Mouse (Mus musculus) cerebellum, adult 2 months (tissue): ENCODE measurements around the gene Coq9. TPM values are rescaled to one million over a fixed set of nuclear protein-coding genes. Genes with fewer than 3 reads are reported as not detected.
A peak's percentile ranks its signal among the peaks of the same experiment; 100 is the strongest.

Source experiments
- DNase-seq, 2 experiments: peaks; one replicate each; pipeline ENCODE4 v3.0.0; 2021
- H3K27ac ChIP-seq: fragments of 200-500 bp; 2 replicates; pipeline ENCODE4 v1.5.1; 2012; ENCODE audit warnings: low read length, control low read depth, inconsistent platforms; ENCODE audit not compliant: insufficient read depth
- H3K27me3 ChIP-seq: fragments of 200-500 bp; 2 replicates; pipeline ENCODE4 v1.6.1; 2012; ENCODE audit warnings: inconsistent platforms, mild to moderate bottlenecking, low read length, moderate library complexity; ENCODE audit not compliant: control insufficient read depth, insufficient read depth
- H3K4me1 ChIP-seq: fragments of 200-500 bp; 2 replicates; pipeline ENCODE4 v1.6.1; 2011; ENCODE audit warnings: low read length; ENCODE audit not compliant: control insufficient read depth, insufficient read depth
- H3K4me3 ChIP-seq: fragments of 200-500 bp; replicated peaks from 2 replicates; pipeline ENCODE3; 2011; ENCODE audit warnings: mild to moderate bottlenecking, low read depth, low read length, control low read depth; ENCODE audit not compliant: insufficient read depth
- CTCF ChIP-seq: fragments of 200-500 bp; IDR thresholded peaks from 2 replicates; pipeline ENCODE4 v1.5.1; 2011; ENCODE audit warnings: low read depth, mild to moderate bottlenecking, control low read depth, low read length, moderate library complexity, borderline replicate concordance; ENCODE audit not compliant: insufficient read depth
- POLR2A ChIP-seq: fragments of 200-500 bp; IDR thresholded peaks from 2 replicates; pipeline ENCODE4 v1.6.1; 2011; ENCODE audit warnings: low read length, control low read depth, borderline replicate concordance; ENCODE audit not compliant: insufficient read depth
- WGBS: fragments of 180-500 bp; shearing (Covaris S2); methylation state at CpG from one replicate; pipeline ENCODE4 v1.1.7; 2018; 5-methylcytosine and 5-hydroxymethylcytosine counted together
- polyA plus RNA-seq: library from polyadenylated mRNA; depleted of rRNA; stranded (reverse); fragments of >200 nt; gene quantifications from 2 replicates; pipeline ENCODE4 v1.2.3, GENCODE M21; 2012

Gene Coq9
- polyA plus RNA-seq, 1 experiment, result 155 TPM

GRCm38 (mm10) chr8:94869146-94869545 lies 31.0 kb downstream of the Coq9 start:
- WGBS, result 32% methylated on average over 7 of the region's 7 CpGs
- no peaks in the 10 kb centered on the region for H3K27me3 ChIP-seq
- H3K27ac ChIP-seq, result no peak overlapping the region
- no peak for DNase-seq
- TF ChIP-seq CTCF, result no peak
- no peak for TF ChIP-seq POLR2A
- H3K4me3 ChIP-seq, result no peak overlapping the region
- peaks cover 19% of the 10 kb centered on the region for H3K4me1 ChIP-seq

DNA sequence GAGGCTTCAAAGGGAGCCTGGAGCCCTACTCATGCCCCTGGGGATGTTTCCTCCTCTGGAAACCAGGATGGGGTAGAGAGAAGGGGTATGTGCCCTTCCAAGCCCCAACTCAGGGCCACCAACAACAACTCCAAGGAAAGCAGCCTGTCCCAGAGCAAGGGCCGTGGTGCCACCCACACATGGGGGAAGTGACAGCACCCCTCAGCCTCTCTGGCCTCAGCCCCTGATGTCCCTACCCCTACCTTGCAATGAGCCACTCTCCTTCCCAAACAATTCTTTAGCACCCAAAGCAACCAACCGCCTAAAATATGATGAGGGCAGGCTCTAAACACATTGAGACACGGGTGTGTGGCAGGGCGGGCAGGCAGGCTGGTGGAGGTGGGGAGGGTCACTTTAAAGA lies 31.9 kb downstream of the Coq9 start:
- H3K27me3 ChIP-seq, result no peaks in the 10 kb centered on the region
- peak overlapping the region; percentile 65 for H3K4me3 ChIP-seq
- no peak overlapping the region for H3K27ac ChIP-seq
- no peak for DNase-seq
- WGBS, result 11% methylated on average over 4 of the region's 4 CpGs
- peaks cover 19% of the 10 kb centered on the region for H3K4me1 ChIP-seq
- TF ChIP-seq POLR2A (no peak), CTCF (no peak)

GRCm38 (mm10) chr8:94870474-94871107 lies 32.5 kb downstream of the Coq9 start:
- WGBS, result under 1% methylated on average over 22 of the region's 22 CpGs

DNA sequence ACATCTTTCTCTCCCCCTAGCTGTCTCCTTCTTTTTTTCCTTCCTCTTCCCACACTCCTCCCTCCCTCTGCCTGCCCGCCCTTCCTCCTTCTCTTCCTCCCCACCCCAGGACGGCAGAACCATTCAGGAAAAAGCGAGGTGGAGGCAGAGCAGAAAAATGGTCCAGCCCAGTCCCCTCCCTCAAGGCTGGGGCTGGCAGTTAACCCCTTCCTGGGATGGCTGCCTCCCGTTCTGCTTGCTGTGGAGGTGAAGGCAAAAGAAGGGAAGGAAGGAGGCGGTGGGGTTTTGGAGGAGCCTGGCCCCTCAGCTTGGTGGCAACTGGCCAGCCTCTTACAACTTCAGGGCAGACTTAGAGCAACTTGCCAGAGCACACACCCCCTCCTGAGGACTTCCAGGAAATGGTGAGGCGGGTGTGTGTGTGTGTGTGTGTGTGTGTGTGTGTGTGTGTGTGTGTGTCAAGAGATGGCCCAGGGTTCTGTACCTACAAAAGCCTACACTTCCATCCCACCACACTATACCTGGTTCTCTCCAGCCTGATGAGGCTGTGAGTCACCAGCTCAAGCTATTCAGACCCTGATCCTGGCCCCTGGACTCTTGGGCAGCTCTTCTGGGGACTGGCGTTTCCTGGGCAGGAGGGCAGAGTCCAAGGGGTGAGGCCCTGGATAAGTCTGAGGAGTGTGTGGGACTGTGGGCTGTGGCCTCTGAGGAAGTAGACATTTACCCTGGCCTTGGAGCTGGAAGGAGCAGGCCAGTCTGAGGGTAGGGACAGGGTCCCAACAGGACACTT lies 33.2 kb downstream of the Coq9 start:
- no peaks in the 10 kb centered on the region for H3K27me3 ChIP-seq
- 14% methylated on average over 7 of the region's 7 CpGs for WGBS
- H3K27ac ChIP-seq, result no peak overlapping the region
- H3K4me1 ChIP-seq, result peaks cover 23% of the 10 kb centered on the region
- peak overlapping the region; percentile 65 for H3K4me3 ChIP-seq
- TF ChIP-seq CTCF, result no peak
- peak; percentile 30; the same call in 1 of the 2 replicates for TF ChIP-seq POLR2A
- peak; percentile 62 to 70 for DNase-seq

More at GRCm38 (mm10) chr8:94870474-94871107, 32.5 kb downstream of the Coq9 start:
- Histone ChIP-seq H3K4me3 (peak overlapping the region; percentile 65), H3K4me1 (peaks cover 23% of the 10 kb centered on the region), H3K27ac (0 out of 2 replicates have a peak overlapping the region, but pooled peaks have one; percentile 14), H3K27me3 (no peaks in the 10 kb centered on the region)
- TF ChIP-seq CTCF (no peak), POLR2A (no peak)
- peak; percentile 56 to 61 for DNase-seq

GRCm38 (mm10) chr8:94872156-94872555 lies 34.0 kb downstream of the Coq9 start:
- H3K27me3 ChIP-seq, result no peaks in the 10 kb centered on the region
- 48% methylated on average over 3 of the region's 3 CpGs for WGBS
- peaks cover 23% of the 10 kb centered on the region for H3K4me1 ChIP-seq
- TF ChIP-seq POLR2A (no peak), CTCF (no peak)
- H3K4me3 ChIP-seq, result no peak overlapping the region
- no peak overlapping the region for H3K27ac ChIP-seq
- no peak for DNase-seq

GRCm38 (mm10) chr8:94872576-94872975 lies 34.5 kb downstream of the Coq9 start:
- peaks cover 23% of the 10 kb centered on the region for H3K4me1 ChIP-seq
- TF ChIP-seq POLR2A, result no peak
- no peak for TF ChIP-seq CTCF
- H3K27me3 ChIP-seq, result no peaks in the 10 kb centered on the region
- WGBS, result 74% methylated on average over 2 of the region's 2 CpGs
- no peak overlapping the region for H3K4me3 ChIP-seq
- DNase-seq, result no peak
- no peak overlapping the region for H3K27ac ChIP-seq

GRCm38 (mm10) chr8:94874358-94874757 lies 36.2 kb downstream of the Coq9 start:
- H3K27me3 ChIP-seq, result no peaks in the 10 kb centered on the region
- 19% methylated on average over 6 of the region's 6 CpGs for WGBS
- H3K27ac ChIP-seq, result no peak overlapping the region
- TF ChIP-seq CTCF (peak; percentile 80), POLR2A (no peak)
- peaks cover 18% of the 10 kb centered on the region for H3K4me1 ChIP-seq
- DNase-seq, result peak; percentile 54 to 67
- no peak overlapping the region for H3K4me3 ChIP-seq

- no peak for DNase-seq
- TF ChIP-seq CTCF, result no peak
- no peak for TF ChIP-seq POLR2A
- WGBS, result 6% methylated on average over 17 of the region's 17 CpGs
- peak overlapping the region; percentile 70 for H3K4me3 ChIP-seq
- no peaks in the 10 kb centered on the region for H3K27me3 ChIP-seq
- peaks cover 10% of the 10 kb centered on the region for H3K4me1 ChIP-seq
- H3K27ac ChIP-seq, result no peak overlapping the region
These were observed 37.2 kb downstream of the Coq9 start for GRCm38 (mm10) chr8:94875096-94875870.
